Mouse (Mus musculus) mature B cell (primary cell): ENCODE measurements around the gene Gm6657.

Source experiments
- in situ Hi-C: fragments of 300-500 bp; cut with MboI; formaldehyde crosslinking; loops from 2 replicates; pipeline ENCODE4 v1.14.3; 2019

Gm6657 gene

GRCm38 (mm10) chr12:78193942-78194341 is at the start of gene Gm6657:
Gene Gm6657 (plus strand): TSS chr12:78194242.
- in situ Hi-C loops: no loop called here

DNA sequence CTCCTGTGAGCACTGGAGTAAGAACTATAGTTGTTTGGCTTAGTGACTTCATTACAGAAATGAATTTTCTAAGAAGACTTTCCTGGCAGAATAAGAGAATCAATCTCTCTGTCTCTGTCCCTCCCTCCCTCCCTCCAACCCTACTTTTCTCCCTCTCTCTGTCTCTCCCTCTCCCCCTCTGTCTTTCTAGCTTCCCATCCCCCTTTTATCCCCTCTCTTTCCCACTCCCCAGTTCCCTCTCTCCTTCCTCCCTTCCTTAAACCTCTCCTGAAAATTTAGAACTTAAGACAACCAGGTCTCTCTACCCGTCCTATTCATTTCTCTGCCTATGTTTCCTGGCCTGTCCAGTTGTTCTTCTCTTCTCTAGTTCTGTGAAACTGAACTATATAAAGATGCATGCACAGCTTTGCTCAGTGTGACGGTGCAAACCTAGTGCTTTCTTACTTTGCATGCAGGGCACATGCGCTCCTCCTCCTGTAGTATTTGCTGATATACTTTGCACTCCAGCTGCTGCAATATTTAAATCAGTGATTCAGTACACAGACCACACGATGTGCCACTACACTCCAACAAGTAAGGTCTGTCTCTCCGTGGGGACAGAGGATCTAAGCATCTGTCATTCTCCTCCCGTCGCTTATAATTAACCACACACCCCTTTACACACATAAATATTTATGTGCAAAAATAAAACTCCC is 40.6 kb upstream of the Gm6657 start:
- in situ Hi-C loops: no loop called here

- in situ Hi-C loops: no loop called here
Measured at GRCm38 (mm10) chr12:78170178-78170577, 23.9 kb upstream of the Gm6657 start.

- in situ Hi-C loops: no loop called here
Measured at GRCm38 (mm10) chr12:78173945-78174344, 20.1 kb upstream of the Gm6657 start.

GRCm38 (mm10) chr12:78174671-78175070 is 19.4 kb upstream of the Gm6657 start:
- in situ Hi-C loops: no loop called here

DNA sequence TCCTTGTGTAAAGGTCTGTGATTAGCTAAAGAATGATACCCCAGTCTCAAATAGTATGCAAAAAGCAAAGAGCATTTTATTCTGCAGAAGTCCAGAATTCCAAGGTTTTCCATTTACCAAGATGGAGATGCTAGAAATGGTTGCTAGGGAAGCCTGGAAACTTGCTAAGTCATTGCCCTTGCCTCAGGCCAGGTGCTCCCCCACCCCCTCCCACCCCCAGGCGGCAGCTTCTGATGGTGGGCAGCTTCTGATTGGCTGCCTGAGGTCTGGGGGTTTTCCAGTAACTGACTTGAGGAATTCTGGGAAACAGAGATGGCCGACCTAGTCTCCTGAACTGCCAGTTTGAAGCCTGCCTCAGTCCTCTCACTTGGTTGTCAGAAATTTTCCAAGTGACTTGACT is 12.6 kb upstream of the Gm6657 start:
- in situ Hi-C loops: no loop called here

DNA sequence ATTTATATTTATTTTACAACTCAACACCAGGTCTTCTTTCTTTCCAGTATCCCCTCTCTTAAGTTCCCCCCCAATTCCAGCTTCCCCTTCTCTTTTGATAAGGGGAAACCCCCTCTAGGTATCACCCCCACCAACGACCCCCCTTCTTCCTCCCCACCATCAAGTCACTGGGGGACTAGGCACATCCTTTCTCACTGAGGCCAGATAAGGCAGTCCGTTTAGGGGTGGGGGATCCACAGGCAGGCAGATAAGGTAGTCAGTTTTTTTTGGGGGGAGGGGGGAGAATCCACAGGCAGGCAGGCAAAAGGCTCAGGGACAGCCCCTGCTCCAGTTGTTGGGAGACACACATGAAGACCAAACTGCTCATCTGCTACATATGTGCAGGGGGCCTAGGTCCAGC is 1.3 kb downstream of the Gm6657 start:
- in situ Hi-C loops: no loop called here

GRCm38 (mm10) chr12:78203646-78204045 is 9.6 kb downstream of the Gm6657 start:
- in situ Hi-C loops: no loop called here

- in situ Hi-C loops: no loop called here
Measured at GRCm38 (mm10) chr12:78205915-78206570, 12.0 kb downstream of the Gm6657 start.

DNA sequence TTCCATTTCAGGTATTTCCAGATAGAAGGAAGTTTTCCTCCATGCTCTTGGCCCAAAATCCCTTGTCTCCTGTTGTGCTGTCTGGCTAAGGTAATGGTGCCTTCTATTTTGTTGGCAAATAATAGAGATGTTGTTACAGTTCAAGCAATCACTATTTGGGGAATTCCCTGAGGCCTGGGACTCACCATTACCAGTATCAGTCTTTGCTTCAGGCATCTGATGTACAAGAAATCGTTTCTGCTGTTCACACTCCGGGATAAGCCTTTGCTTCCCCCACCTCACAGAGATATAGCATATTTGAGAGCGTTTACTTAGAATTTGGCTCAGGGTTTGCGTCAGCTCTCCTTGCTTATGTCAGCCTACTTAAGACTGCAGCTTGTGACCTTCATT is 12.5 kb downstream of the Gm6657 start:
- in situ Hi-C loops: no loop called here

DNA sequence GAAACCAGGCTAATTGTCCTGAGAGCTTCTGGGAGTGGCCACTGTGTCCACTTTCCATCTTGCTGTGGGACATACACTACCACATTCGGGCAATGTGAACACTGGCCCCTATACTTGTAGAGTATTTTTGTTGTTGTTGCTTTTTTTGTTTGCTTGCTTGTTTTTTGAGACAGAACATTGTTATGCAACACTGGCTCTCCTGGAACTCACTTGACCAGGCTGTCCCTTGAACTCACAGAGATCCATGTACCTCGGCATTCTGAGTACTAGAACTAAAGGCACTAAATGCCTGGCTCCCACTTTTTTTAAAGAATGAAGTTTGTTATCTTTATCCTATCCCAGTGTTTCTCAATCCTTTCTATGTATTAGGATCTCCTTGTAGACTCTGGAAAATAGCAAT is 15.8 kb downstream of the Gm6657 start:
- in situ Hi-C loops: no loop called here

- in situ Hi-C loops: no loop called here
Measured at GRCm38 (mm10) chr12:78215490-78215889, 21.4 kb downstream of the Gm6657 start.

- in situ Hi-C loops: no loop called here
Measured at GRCm38 (mm10) chr12:78219191-78219825, 25.3 kb downstream of the Gm6657 start.

DNA sequence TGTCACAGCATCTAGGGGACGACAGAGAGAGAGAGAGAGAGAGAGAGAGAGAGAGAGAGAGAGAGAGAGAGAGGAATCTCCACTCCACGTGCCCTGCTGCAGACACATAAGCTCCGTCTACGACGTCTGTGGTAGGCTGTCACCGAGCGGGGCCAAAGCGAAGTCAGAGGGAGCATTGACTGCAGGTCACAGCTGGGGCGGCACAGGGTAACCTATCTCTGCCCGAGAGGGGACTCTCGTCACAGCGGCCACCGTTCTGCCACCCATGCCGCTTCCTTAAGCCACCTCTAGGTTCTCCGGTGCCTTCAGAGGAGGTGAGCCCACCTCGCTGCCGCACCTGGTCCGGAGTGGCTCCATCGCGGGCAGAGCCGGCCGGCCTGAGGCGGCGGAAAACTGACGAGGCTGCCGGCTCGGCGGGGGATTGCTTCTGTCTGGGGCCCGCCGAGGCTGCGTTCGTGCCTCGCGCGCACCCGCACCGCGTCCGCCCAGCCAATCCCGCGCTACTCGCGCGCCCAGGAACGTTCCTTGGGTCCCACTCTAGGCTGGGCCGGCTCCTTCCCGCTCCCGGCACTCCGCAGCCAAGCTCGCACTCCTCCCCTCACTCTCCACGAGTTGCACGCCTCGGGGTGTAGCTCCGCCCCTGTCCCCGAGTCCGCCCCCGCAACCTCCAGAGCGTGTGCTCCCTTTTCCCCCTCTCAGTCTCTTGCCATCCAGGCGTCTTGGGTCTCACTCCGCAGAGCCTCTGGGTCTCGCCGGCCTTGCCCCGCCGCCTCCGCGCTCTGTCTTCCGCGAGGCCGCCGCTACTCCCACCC is 31.9 kb downstream of the Gm6657 start, which contains the start of gene Gphn:
TSS of gene Gphn (plus strand) at position 673 of the 812 bp plus-strand sequence.
- in situ Hi-C loops: no loop called here

DNA sequence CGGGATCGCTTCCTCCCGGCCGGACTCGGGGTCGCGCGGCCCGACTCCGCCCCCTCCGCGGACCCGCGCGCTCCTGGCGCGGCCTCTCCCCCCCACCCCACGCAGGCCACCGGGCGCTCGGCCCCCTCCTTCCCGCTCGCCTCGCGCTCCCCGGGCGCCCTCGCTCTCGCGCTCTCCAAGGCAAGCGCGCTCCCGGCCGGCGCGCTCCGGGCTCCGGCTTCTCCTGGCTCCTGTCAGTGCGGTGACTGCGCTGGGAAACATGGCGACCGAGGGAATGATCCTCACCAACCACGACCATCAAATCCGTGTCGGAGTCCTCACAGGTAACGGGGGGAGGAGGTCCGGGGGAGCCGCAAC is 32.5 kb downstream of the Gm6657 start:
- in situ Hi-C loops: no loop called here

DNA sequence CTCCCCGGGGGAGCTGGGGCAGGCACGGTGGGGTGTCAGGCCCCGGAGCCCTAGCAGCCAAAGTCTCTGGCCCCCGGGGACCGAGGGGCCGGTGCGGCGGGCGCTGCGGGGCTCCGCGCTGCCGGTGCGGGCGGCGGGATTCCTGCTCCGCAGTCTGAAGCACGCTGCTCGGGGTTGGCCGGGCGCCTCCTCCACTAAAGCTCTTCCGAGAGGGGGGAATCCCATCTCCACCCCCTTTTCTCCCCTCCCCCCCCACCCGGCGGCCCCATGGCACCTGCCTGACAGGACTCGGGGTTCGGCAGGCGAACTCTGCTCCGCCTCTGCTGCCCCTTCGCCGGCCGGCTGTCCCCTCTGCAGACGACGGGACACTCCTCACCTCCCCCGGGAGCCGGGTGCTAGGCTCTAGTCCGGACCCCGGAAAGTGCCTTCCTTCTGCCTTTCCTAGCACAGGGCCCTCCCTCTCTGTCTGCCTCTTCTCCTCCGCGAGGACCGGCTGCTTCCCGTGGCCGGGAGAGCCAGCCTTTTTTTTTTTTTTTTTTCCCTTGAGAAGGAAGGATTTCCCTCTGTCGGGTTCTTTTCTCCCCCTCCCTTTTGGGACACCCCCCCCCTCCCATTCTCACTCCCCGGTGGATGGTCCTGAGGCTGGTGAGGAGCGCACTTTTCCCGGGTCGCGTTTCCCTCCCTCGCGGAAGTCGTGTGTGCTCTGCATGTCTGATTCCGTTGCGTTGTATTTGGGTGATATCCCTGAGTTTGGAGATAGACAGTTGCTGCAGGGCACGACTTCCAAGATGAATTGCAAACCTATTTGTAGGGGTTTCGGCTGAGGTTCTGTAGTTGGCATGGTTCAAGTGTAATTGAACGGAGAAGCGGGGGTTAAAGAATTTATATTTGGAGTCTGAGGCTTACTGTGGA is 33.2 kb downstream of the Gm6657 start:
- in situ Hi-C loops: no loop called here

- in situ Hi-C loops: no loop called here
Measured at GRCm38 (mm10) chr12:78228139-78228538, 34.1 kb downstream of the Gm6657 start.

DNA sequence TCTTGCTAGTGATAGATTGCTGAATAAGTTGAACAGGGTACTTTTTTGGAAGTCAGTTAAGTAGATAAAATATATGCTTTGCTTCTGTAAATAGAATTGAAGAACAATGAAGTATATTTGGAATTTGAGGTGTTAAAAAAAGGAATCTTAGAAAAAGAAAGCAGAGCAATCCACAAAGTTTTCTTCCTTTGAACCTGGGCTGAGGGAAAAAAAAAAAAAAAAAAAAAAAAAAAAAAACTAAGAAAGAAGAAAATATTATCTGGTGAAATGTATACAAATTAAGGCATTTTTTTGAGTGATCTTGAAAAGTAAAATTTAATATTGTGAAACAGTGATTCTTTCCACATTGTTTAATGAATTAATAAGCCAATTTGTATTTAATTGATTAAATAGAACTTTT is 38.5 kb downstream of the Gm6657 start:
- in situ Hi-C loops: no loop called here

- in situ Hi-C loops: no loop called here
Measured at GRCm38 (mm10) chr12:78248366-78248765, 54.3 kb downstream of the Gm6657 start.

DNA sequence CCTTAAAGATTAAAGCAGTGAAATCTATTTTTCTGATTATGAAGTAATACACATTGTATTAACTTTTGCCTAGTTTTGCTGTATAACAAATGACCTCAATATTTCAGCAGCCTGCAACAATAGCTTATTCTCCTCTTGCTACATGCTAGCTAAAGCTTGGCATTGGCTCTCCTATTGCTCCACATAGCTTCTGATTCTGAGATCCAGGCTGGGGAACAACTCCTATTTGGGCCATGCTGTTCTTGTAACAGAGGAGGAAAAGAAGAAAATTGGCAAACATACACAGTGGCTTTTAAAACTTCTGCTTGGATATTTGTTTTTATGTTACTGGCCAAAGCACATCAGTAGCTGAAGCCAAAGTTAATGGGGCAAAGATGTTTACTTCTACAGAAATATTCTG is 55.1 kb downstream of the Gm6657 start:
- in situ Hi-C loops: no loop called here
